Mouse (Mus musculus): ENCODE results near the gene Klhl32.
A peak's percentile ranks its signal among the peaks of the same experiment; 100 is the strongest.

Gene Klhl32

GRCm38 (mm10) chr4:24630430-24630829 lies 220.5 kb downstream of the Klhl32 start:
- no peak for DNase-seq (ENCODE audit: low spot score)

DNA sequence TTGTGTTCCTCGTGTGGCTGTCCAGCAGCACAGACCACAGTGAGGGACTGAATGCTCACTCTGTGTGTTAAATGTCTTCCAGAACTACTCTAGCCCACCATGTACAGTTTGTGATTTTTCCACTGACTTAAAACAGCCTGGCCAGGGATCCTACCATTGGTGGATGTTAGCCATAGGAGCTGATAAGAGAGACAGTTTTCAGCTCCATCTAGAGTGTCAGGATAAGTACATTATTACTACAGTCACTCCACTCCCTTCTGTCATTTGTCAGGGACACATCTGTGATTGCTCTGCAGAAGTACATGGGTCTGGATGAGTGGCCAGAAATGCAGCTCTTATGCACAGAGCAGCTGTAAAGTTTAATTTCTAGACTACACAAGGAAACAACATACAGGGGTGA lies 223.1 kb downstream of the Klhl32 start:
- no peak for DNase-seq (ENCODE audit: low spot score)

DNA sequence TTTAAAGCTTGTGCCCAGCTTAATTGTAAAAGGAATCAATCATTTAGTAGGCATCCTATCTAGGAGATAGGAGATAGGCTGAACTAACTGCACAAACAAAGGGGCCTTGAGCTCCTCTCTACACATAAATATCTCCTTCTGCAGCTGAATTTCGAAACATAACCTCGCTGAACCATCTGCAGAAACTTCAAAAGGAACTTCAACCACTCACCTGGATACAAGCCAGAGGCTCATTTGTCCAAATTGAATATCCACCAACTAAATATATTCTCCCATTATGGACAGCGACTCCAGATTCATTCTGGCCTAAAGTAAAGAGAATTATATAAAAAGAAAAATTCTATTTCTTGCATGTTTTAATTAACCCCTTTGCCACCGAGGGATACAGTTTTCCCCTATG lies 224.2 kb downstream of the Klhl32 start:
- DNase-seq (ENCODE audit: low spot score): no peak

GRCm38 (mm10) chr4:24625951-24626584 lies 224.9 kb downstream of the Klhl32 start:
- DNase-seq (ENCODE audit: low spot score): no peak

- DNase-seq (ENCODE audit: low spot score): peak; percentile 36
Observed at GRCm38 (mm10) chr4:24621422-24622187, 229.3 kb downstream of the Klhl32 start.

- no peak for DNase-seq (ENCODE audit: low spot score)
Observed at GRCm38 (mm10) chr4:24620440-24620839, 230.5 kb downstream of the Klhl32 start.

DNA sequence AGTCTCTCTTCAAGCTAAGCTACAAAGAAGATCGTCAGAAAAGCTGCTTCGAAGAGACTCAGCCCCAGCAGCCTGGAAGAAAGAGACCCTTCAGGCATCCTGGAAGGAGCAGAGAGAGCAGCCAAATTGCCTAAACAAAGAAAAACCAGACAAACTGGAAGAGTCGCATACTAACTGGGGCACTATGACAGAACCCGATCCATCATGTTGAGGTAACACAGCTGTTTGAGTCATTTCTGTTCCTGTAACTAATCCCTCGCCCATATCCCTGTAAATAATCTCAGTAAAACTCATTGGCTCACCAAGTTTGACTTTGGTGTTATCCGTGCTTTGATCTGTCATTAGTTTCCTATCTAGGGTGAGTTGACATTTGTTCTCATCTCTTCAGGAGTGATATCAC lies 230.9 kb downstream of the Klhl32 start:
- DNase-seq (ENCODE audit: low spot score): no peak

- DNase-seq (ENCODE audit: low spot score): no peak
Observed at GRCm38 (mm10) chr4:24609564-24609963, 241.4 kb downstream of the Klhl32 start.

- no peak for DNase-seq (ENCODE audit: low spot score)
Observed at GRCm38 (mm10) chr4:24609085-24609484, 241.8 kb downstream of the Klhl32 start.

GRCm38 (mm10) chr4:24601711-24602110 lies 249.2 kb downstream of the Klhl32 start:
- no peak for DNase-seq (ENCODE audit: low spot score)

- DNase-seq (ENCODE audit: low spot score): no peak
Observed at GRCm38 (mm10) chr4:24598637-24599036, 252.3 kb downstream of the Klhl32 start.

GRCm38 (mm10) chr4:24596942-24597611 lies 253.8 kb downstream of the Klhl32 start:
- no peak for DNase-seq (ENCODE audit: low spot score)

GRCm38 (mm10) chr4:24594824-24595223 lies 256.1 kb downstream of the Klhl32 start:
- no peak for DNase-seq (ENCODE audit: low spot score)

DNA sequence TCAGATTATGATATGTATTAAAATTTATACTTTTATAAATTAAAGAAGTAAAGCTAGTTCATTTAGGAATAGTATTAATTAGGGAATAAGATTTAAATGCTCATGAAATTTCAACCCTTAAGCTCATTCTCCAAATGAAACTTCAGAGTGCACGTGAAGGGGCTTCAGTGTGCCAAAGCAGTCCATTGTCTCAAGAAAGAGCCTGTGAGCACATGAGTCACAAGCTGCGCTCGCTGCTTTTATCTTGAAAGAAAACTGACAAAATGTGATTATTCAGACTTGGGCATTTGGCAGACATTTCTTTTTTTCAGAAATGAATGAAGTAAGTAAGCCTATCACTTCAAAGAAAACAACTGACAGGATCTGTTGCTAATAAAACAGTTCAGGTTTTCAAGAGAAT lies 266.9 kb downstream of the Klhl32 start:
- no peak for DNase-seq (ENCODE audit: low spot score)

- DNase-seq (ENCODE audit: low spot score): no peak
Observed at GRCm38 (mm10) chr4:24582295-24582694, 268.6 kb downstream of the Klhl32 start.

DNA sequence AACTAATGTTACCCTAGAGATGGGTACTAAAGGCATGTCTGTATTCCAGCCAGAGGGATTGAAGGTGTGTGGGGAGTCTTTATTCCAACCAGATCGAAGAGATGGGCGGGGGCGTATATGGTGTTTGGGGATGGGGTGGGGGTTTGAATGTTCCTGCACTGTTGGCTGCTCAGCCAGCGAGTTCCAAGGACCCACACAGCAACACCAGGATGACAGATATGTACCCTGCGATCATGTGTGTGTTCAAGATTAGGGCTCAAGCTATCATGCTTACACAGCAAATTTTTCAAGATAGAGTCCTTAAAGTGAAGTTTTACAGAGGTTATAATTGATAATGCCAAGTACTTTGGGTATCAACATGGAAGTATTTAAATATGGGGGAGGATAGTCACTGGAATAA lies 273.3 kb downstream of the Klhl32 start:
- no peak for DNase-seq (ENCODE audit: low spot score)

GRCm38 (mm10) chr4:24574276-24574675 lies 276.6 kb downstream of the Klhl32 start:
- peak; percentile 85 for DNase-seq (ENCODE audit: low spot score)

- DNase-seq (ENCODE audit: low spot score): no peak
Observed at GRCm38 (mm10) chr4:24568989-24569556, 281.9 kb downstream of the Klhl32 start.

DNA sequence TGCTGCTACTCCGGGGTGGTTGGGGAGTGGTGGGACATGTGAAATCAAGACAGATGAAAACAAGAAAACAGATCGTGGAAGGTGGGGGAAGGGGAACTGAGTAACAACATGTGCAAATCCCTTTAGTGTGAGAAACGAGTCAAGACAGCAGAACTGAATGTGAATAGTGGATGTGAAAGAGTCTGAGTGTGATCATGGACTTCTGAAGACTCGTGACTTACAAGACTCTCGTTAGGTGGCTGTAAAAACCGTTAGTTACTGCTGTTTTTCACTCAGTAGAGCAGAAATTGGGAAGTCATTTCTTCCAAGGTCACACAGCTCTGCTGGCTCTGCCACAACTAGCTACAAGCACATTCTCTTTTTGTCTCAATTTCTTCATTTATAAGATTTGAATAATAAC lies 282.9 kb downstream of the Klhl32 start:
- DNase-seq (ENCODE audit: low spot score): no peak
